Mouse (Mus musculus) cerebellum, adult 2 months (tissue): ENCODE measurements at regions not wholly inside any gene's neighbourhood (a gene's known extent, or its start where the extent isn't known, plus 50 kb on each side); places are given as distances from the start of the nearest gene placed in this dataset.

Experiments used
- DNase-seq, 2 experiments: peaks; one replicate each; pipeline ENCODE4 v3.0.0; 2021
- H3K27ac ChIP-seq: fragments of 200-500 bp; 2 replicates; pipeline ENCODE4 v1.5.1; 2012; ENCODE audit warnings: low read length, control low read depth, inconsistent platforms; ENCODE audit not compliant: insufficient read depth
- H3K27me3 ChIP-seq: fragments of 200-500 bp; 2 replicates; pipeline ENCODE4 v1.6.1; 2012; ENCODE audit warnings: inconsistent platforms, mild to moderate bottlenecking, low read length, moderate library complexity; ENCODE audit not compliant: control insufficient read depth, insufficient read depth
- H3K4me1 ChIP-seq: fragments of 200-500 bp; 2 replicates; pipeline ENCODE4 v1.6.1; 2011; ENCODE audit warnings: low read length; ENCODE audit not compliant: control insufficient read depth, insufficient read depth
- H3K4me3 ChIP-seq: fragments of 200-500 bp; replicated peaks from 2 replicates; pipeline ENCODE3; 2011; ENCODE audit warnings: mild to moderate bottlenecking, low read depth, low read length, control low read depth; ENCODE audit not compliant: insufficient read depth
- CTCF ChIP-seq: fragments of 200-500 bp; IDR thresholded peaks from 2 replicates; pipeline ENCODE4 v1.5.1; 2011; ENCODE audit warnings: low read depth, mild to moderate bottlenecking, control low read depth, low read length, moderate library complexity, borderline replicate concordance; ENCODE audit not compliant: insufficient read depth
- POLR2A ChIP-seq: fragments of 200-500 bp; IDR thresholded peaks from 2 replicates; pipeline ENCODE4 v1.6.1; 2011; ENCODE audit warnings: low read length, control low read depth, borderline replicate concordance; ENCODE audit not compliant: insufficient read depth
- WGBS: fragments of 180-500 bp; shearing (Covaris S2); methylation state at CpG from one replicate; pipeline ENCODE4 v1.1.7; 2018; 5-methylcytosine and 5-hydroxymethylcytosine counted together

- DNase-seq = no peak
- Histone ChIP-seq H3K4me1 (no peaks in the 10 kb centered on the region; the same call in 1 of the 2 replicates), H3K27me3 (no peaks in the 10 kb centered on the region), H3K27ac (no peak overlapping the region), H3K4me3 (no peak overlapping the region)
- 87% methylated on average over 4 of the region's 4 CpGs for WGBS
- no peak for TF ChIP-seq CTCF
- no peak for TF ChIP-seq POLR2A
Measured at GRCm38 (mm10) chr4:53338479-53338878, 101.7 kb upstream of the Slc44a1 start.

- H3K27me3 ChIP-seq = no peaks in the 10 kb centered on the region
- H3K4me3 ChIP-seq = no peak overlapping the region
- H3K4me1 ChIP-seq = no peaks in the 10 kb centered on the region; the same call in 1 of the 2 replicates
- no peak overlapping the region for H3K27ac ChIP-seq
- WGBS = 51% methylated on average over 8 of the region's 8 CpGs
- TF ChIP-seq CTCF = no peak
- TF ChIP-seq POLR2A = no peak
- DNase-seq = no peak
Measured at GRCm38 (mm10) chr4:53337784-53338183, 102.4 kb upstream of the Slc44a1 start.

GRCm38 (mm10) chr4:53327382-53328165 lies 112.6 kb upstream of the Slc44a1 start:
- Histone ChIP-seq H3K4me1 (no peaks in the 10 kb centered on the region), H3K27me3 (no peaks in the 10 kb centered on the region), H3K27ac (no peak overlapping the region), H3K4me3 (no peak overlapping the region)
- TF ChIP-seq POLR2A (no peak), CTCF (no peak)
- WGBS = 51% methylated on average over 7 of the region's 7 CpGs
- no peak for DNase-seq

GRCm38 (mm10) chr4:53323838-53324237 lies 116.4 kb upstream of the Slc44a1 start:
- H3K27ac ChIP-seq = no peak overlapping the region
- no peaks in the 10 kb centered on the region for H3K4me1 ChIP-seq
- 89% methylated on average over 4 of the region's 4 CpGs for WGBS
- no peak for DNase-seq
- H3K27me3 ChIP-seq = no peaks in the 10 kb centered on the region
- no peak overlapping the region for H3K4me3 ChIP-seq
- TF ChIP-seq CTCF = no peak
- no peak for TF ChIP-seq POLR2A

GRCm38 (mm10) chr4:53323195-53323594 lies 117.0 kb upstream of the Slc44a1 start:
- no peak overlapping the region for H3K4me3 ChIP-seq
- WGBS = 79% methylated on average over 3 of the region's 3 CpGs
- no peak for DNase-seq
- H3K27me3 ChIP-seq = no peaks in the 10 kb centered on the region
- H3K27ac ChIP-seq = no peak overlapping the region
- no peaks in the 10 kb centered on the region for H3K4me1 ChIP-seq
- TF ChIP-seq POLR2A = no peak
- no peak for TF ChIP-seq CTCF

- TF ChIP-seq POLR2A = no peak
- TF ChIP-seq CTCF = no peak
- WGBS = 66% methylated on average over 5 of the region's 5 CpGs
- no peak for DNase-seq
- H3K27ac ChIP-seq = no peak overlapping the region
- no peaks in the 10 kb centered on the region for H3K27me3 ChIP-seq
- H3K4me3 ChIP-seq = no peak overlapping the region
- H3K4me1 ChIP-seq = no peaks in the 10 kb centered on the region
Measured at GRCm38 (mm10) chr4:53322484-53322883, 117.7 kb upstream of the Slc44a1 start.

GRCm38 (mm10) chr4:53320735-53321449 lies 119.3 kb upstream of the Slc44a1 start:
- no peaks in the 10 kb centered on the region for H3K27me3 ChIP-seq
- H3K4me3 ChIP-seq = no peak overlapping the region
- WGBS = 86% methylated on average over 6 of the region's 6 CpGs
- no peak overlapping the region for H3K27ac ChIP-seq
- H3K4me1 ChIP-seq = peaks cover 5% of the 10 kb centered on the region; the same call in 1 of the 2 replicates
- TF ChIP-seq POLR2A = no peak
- DNase-seq = no peak

GRCm38 (mm10) chr4:53319051-53319450 lies 121.2 kb upstream of the Slc44a1 start:
- DNase-seq = no peak
- Histone ChIP-seq H3K4me1 (peaks cover 11% of the 10 kb centered on the region), H3K27me3 (no peaks in the 10 kb centered on the region), H3K27ac (no peak overlapping the region), H3K4me3 (no peak overlapping the region)
- 80% methylated on average over 4 of the region's 4 CpGs for WGBS
- no peak for TF ChIP-seq POLR2A
- TF ChIP-seq CTCF = no peak
